Mouse (Mus musculus): ENCODE results near the gene Dexi. TPM values are rescaled to one million over a fixed set of nuclear protein-coding genes. Genes with fewer than 3 reads are reported as not detected.

The Dexi gene
- polyA plus RNA-seq, 1 experiment from 2014 or later, result 32.2 TPM

- H3K36me3 ChIP-seq (ENCODE audit: insufficient read depth), result no peaks in the 10 kb centered on the region
- no peaks in the 10 kb centered on the region for H3K4me1 ChIP-seq (ENCODE audit: insufficient read depth)
- no peak for ATAC-seq (ENCODE audit: insufficient read depth)
- H3K4me2 ChIP-seq, result no peak overlapping the region
- no peaks in the 10 kb centered on the region for H3K27me3 ChIP-seq (ENCODE audit: insufficient read depth, low read length)
- DNase-seq, result no peak
- no peak overlapping the region for H3K27ac ChIP-seq (ENCODE audit: low read depth)
- H3K9ac ChIP-seq, result no peak overlapping the region
- H3K9me3 ChIP-seq (ENCODE audit: low read depth, low read length), result no peaks in the 10 kb centered on the region
- WGBS, result 82% methylated on average over 2 of the region's 2 CpGs
- H3K4me3 ChIP-seq (ENCODE audit: low read depth, low read length), result no peak overlapping the region
- TF ChIP-seq CTCF (IDR thresholded peaks at IDR 0.05; ENCODE audit: low read depth), result no peak
These were observed 11.0 kb upstream of the Dexi start for GRCm38 (mm10) chr16:10553858-10554257.

GRCm38 (mm10) chr16:10551592-10551991 lies 8.7 kb upstream of the Dexi start:
- Histone ChIP-seq H3K27ac (ENCODE audit: low read depth) (no peak overlapping the region), H3K4me1 (ENCODE audit: insufficient read depth) (no peaks in the 10 kb centered on the region), H3K4me2 (no peak overlapping the region), H3K4me3 (ENCODE audit: low read depth, low read length) (no peak overlapping the region), H3K27me3 (ENCODE audit: insufficient read depth, low read length) (no peaks in the 10 kb centered on the region), H3K36me3 (ENCODE audit: insufficient read depth) (no peaks in the 10 kb centered on the region), H3K9ac (no peak overlapping the region), H3K9me3 (ENCODE audit: low read depth, low read length) (no peaks in the 10 kb centered on the region)
- DNase-seq (no peak), ATAC-seq (ENCODE audit: insufficient read depth) (no peak)
- no peak for TF ChIP-seq CTCF (IDR thresholded peaks at IDR 0.05; ENCODE audit: low read depth)
- WGBS, result 75% methylated on average over 4 of the region's 4 CpGs

GRCm38 (mm10) chr16:10549600-10549999 lies 6.7 kb upstream of the Dexi start:
- H3K36me3 ChIP-seq (ENCODE audit: insufficient read depth), result no peaks in the 10 kb centered on the region
- no peaks in the 10 kb centered on the region for H3K9me3 ChIP-seq (ENCODE audit: low read depth, low read length)
- DNase-seq, result no peak
- ATAC-seq (ENCODE audit: insufficient read depth), result no peak
- H3K27ac ChIP-seq (ENCODE audit: low read depth), result no peak overlapping the region
- H3K4me3 ChIP-seq (ENCODE audit: low read depth, low read length), result no peak overlapping the region
- H3K4me1 ChIP-seq (ENCODE audit: insufficient read depth), result peaks cover 6% of the 10 kb centered on the region; the same call in 1 of the 2 replicates
- H3K27me3 ChIP-seq (ENCODE audit: insufficient read depth, low read length), result no peaks in the 10 kb centered on the region
- no peak overlapping the region for H3K9ac ChIP-seq
- H3K4me2 ChIP-seq, result no peak overlapping the region
- WGBS, result 76% methylated on average over 2 of the region's 2 CpGs
- TF ChIP-seq CTCF (IDR thresholded peaks at IDR 0.05; ENCODE audit: low read depth), result no peak

GRCm38 (mm10) chr16:10548938-10549337 lies 6.1 kb upstream of the Dexi start:
- Histone ChIP-seq H3K4me3 (ENCODE audit: low read depth, low read length) (no peak overlapping the region), H3K9me3 (ENCODE audit: low read depth, low read length) (no peaks in the 10 kb centered on the region), H3K36me3 (ENCODE audit: insufficient read depth) (no peaks in the 10 kb centered on the region), H3K9ac (no peak overlapping the region), H3K4me2 (no peak overlapping the region), H3K27me3 (ENCODE audit: insufficient read depth, low read length) (no peaks in the 10 kb centered on the region), H3K27ac (ENCODE audit: low read depth) (no peak overlapping the region), H3K4me1 (ENCODE audit: insufficient read depth) (peaks cover 6% of the 10 kb centered on the region; the same call in 1 of the 2 replicates)
- ATAC-seq (ENCODE audit: insufficient read depth), result no peak
- 67% methylated on average over 3 of the region's 3 CpGs for WGBS
- no peak for TF ChIP-seq CTCF (IDR thresholded peaks at IDR 0.05; ENCODE audit: low read depth)
- DNase-seq, result no peak

GRCm38 (mm10) chr16:10546865-10547264 lies 4.0 kb upstream of the Dexi start:
- Histone ChIP-seq H3K27ac (ENCODE audit: low read depth) (no peak overlapping the region), H3K4me1 (ENCODE audit: insufficient read depth) (peaks cover 6% of the 10 kb centered on the region; the same call in 1 of the 2 replicates), H3K36me3 (ENCODE audit: insufficient read depth) (no peaks in the 10 kb centered on the region), H3K27me3 (ENCODE audit: insufficient read depth, low read length) (no peaks in the 10 kb centered on the region), H3K4me3 (ENCODE audit: low read depth, low read length) (no peak overlapping the region), H3K9ac (no peak overlapping the region), H3K4me2 (no peak overlapping the region), H3K9me3 (ENCODE audit: low read depth, low read length) (no peaks in the 10 kb centered on the region)
- ATAC-seq (ENCODE audit: insufficient read depth) (no peak), DNase-seq (no peak)
- 42% methylated on average over 3 of the region's 3 CpGs for WGBS
- TF ChIP-seq CTCF (IDR thresholded peaks at IDR 0.05; ENCODE audit: low read depth), result no peak

DNA sequence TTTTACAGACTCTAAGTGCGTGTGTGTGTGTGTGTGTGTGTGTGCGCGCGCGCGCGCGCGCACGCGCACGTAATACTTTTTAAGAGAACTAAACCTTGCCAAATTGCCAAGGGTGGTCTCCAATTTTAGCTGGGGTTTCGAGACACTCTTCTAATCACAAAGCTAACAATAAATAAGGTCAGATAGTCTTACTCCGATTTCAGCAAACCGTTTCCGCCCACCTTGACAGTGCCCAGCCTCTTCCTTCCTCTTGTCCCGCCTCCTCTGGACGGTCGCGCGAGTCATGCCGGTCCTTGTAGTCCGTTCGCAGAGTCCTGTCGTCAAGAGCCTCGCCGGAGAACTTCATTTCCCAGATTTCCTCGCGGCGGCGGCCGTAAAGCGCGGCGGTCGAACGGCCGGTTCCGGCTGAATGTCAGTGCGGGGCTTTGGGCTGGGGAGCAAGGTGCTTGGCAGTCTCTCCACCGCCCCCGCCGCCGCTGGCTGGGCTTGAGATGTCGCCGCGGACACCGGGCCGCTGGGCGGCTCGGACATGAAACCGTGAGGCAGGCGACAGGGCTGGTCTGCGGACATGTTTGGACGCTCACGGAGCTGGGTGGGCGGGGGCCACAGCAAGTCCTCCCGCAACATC lies 2.3 kb upstream of the Dexi start, which contains the start of gene Clec16a:
Clec16a (plus strand) TSS at position 345 of the 628 bp plus-strand sequence.
- Histone ChIP-seq H3K4me3 (ENCODE audit: low read depth, low read length) (peak within 1 kb of the TSS; percentile 89), H3K4me1 (ENCODE audit: insufficient read depth) (peaks cover 10% of the 10 kb centered on the region), H3K27ac (ENCODE audit: low read depth) (peak within 1 kb of the TSS; percentile 67; the same call in 1 of the 2 replicates), H3K9ac (peak within 1 kb of the TSS; percentile 76), H3K9me3 (ENCODE audit: low read depth, low read length) (no peaks in the 10 kb centered on the region), H3K36me3 (ENCODE audit: insufficient read depth) (no peaks in the 10 kb centered on the region), H3K27me3 (ENCODE audit: insufficient read depth, low read length) (no peaks in the 10 kb centered on the region), H3K4me2 (peak within 1 kb of the TSS; percentile 86)
- ATAC-seq (ENCODE audit: insufficient read depth), result peak; percentile 87
- WGBS, result under 1% methylated on average over 58 of the region's 58 CpGs
- peak; percentile 98 for DNase-seq
- TF ChIP-seq CTCF (IDR thresholded peaks at IDR 0.05; ENCODE audit: low read depth), result no peak

DNA sequence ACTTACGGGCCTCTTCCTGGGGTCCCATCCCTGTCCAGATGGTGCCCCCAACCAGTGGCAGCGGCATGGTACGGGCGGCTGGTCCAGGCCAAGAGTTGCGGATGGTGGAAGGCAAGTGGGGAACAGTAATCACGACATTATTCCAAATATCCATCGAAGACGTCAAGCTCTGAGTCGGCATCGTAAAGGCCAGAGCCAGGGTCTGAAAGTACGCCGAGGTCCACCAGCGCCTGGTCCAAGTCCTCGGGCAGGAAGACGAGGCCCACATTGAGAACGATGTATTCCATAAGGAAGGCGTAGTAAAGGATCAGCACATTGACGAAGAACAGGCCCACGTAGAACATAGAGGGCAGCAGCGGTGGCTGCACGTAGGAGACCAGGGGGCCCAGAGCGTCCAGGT lies 588 bp downstream of the Dexi start:
- peak overlapping the region; percentile 86 for H3K9ac ChIP-seq
- peak overlapping the region; percentile 94 for H3K4me2 ChIP-seq
- peak overlapping the region; percentile 88 for H3K27ac ChIP-seq (ENCODE audit: low read depth)
- H3K4me1 ChIP-seq (ENCODE audit: insufficient read depth), result peaks cover 10% of the 10 kb centered on the region
- H3K4me3 ChIP-seq (ENCODE audit: low read depth, low read length), result peak overlapping the region; percentile 83
- peak; percentile 47 for DNase-seq
- peaks cover 3% of the 10 kb centered on the region; the same call in 1 of the 2 replicates for H3K36me3 ChIP-seq (ENCODE audit: insufficient read depth)
- peak; percentile 11 for ATAC-seq (ENCODE audit: insufficient read depth)
- TF ChIP-seq CTCF (IDR thresholded peaks at IDR 0.05; ENCODE audit: low read depth), result no peak
- no peaks in the 10 kb centered on the region for H3K9me3 ChIP-seq (ENCODE audit: low read depth, low read length)
- WGBS, result 2% methylated on average over 22 of the region's 22 CpGs
- no peaks in the 10 kb centered on the region for H3K27me3 ChIP-seq (ENCODE audit: insufficient read depth, low read length)

Data from lung, embryonic 14.5 days (tissue).